Mouse (Mus musculus): ENCODE results near the gene Tctn3. TPM values are rescaled to one million over a fixed set of nuclear protein-coding genes. Genes with fewer than 3 reads are reported as not detected.
"Not testable (repeated sequence)": the region's sequence is repeated elsewhere in the genome, so short reads cannot be mapped to it uniquely, and the experiment has no call there.

Gene Tctn3
- polyA plus RNA-seq, 1 experiment = 18.3 TPM

DNA sequence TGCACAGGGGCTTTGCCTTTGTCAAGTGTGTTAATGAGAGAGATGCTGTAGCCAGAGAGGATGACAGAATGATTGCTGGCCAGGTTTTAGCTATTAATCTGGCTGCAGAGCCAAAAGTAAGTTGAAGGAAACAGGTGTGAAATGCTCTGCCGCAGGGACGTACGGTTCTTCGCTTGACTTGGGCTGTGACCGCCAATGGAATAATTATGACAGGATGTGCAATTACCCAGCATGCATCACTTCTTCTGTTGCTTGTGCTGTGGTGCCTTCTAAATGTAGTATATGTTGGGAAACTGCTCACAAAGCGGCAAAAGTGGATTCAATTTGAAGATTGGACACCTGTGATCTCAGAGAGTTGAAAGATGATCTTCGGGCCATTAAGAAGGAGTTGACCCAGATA, 4.0 kb upstream of the Tctn3 start:
- TF ChIP-seq CTCF (IDR thresholded peaks at IDR 0.05; ENCODE audit: borderline replicate concordance, extremely low read depth, insufficient read depth, insufficient read length) = no peak
- TF ChIP-seq POLR2A (IDR thresholded peaks at IDR 0.05; ENCODE audit: borderline replicate concordance, extremely low read depth, insufficient read depth, insufficient read length, poor library complexity, severe bottlenecking) = no peak
- DNase-seq (ENCODE audit: low read depth) = no peak

GRCm38 (mm10) chr19:40614811-40615210, 2.8 kb upstream of the Tctn3 start:
- TF ChIP-seq CTCF (IDR thresholded peaks at IDR 0.05; ENCODE audit: borderline replicate concordance, extremely low read depth, insufficient read depth, insufficient read length) (no peak), POLR2A (IDR thresholded peaks at IDR 0.05; ENCODE audit: borderline replicate concordance, extremely low read depth, insufficient read depth, insufficient read length, poor library complexity, severe bottlenecking) (no peak)
- no peak for DNase-seq (ENCODE audit: low read depth)

DNA sequence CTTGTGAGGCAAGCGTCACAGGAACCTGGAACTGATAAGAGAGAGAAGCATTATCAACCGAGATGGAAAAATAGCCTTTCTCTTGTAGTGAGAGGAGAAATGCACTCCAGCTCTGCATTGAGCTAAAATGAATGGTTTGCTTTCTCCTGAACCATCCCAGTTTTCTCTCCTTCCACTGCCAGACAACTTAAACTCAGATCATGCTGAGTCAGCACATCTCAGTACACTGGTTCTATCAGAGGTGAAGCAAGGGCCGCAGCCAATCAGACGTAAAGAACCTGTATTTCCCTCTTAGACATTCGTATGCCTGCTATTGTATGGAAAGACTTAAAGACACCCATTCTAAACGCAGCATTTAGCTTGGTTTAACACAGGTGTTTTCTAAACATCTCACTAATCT, 4.4 kb downstream of the Tctn3 start:
- TF ChIP-seq CTCF (IDR thresholded peaks at IDR 0.05; ENCODE audit: borderline replicate concordance, extremely low read depth, insufficient read depth, insufficient read length) (no peak), POLR2A (IDR thresholded peaks at IDR 0.05; ENCODE audit: borderline replicate concordance, extremely low read depth, insufficient read depth, insufficient read length, poor library complexity, severe bottlenecking) (no peak)
- no peak for DNase-seq (ENCODE audit: low read depth)

DNA sequence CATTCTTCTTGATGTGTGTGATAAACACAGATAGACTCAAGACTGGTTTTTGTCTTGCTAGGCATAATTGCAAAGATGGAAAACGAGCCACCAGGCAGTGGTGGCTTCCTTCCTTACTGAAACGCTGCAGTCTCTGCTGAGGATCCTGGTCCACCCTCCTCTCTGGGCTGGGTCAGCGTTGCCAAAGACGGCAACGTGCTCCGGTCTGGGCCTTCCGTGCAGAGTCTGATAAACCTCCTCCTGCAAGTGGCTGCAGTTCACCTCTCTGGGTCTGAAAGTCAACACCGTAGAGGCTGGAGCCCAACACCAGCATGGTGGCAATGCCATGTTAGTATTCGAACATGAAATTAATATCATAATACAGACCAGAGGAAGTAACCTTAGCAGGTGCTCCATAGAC, 6.8 kb downstream of the Tctn3 start:
- TF ChIP-seq CTCF (IDR thresholded peaks at IDR 0.05; ENCODE audit: borderline replicate concordance, extremely low read depth, insufficient read depth, insufficient read length) = no peak
- TF ChIP-seq POLR2A (IDR thresholded peaks at IDR 0.05; ENCODE audit: borderline replicate concordance, extremely low read depth, insufficient read depth, insufficient read length, poor library complexity, severe bottlenecking) = no peak
- no peak for DNase-seq (ENCODE audit: low read depth)

- DNase-seq (ENCODE audit: low read depth) = no peak
- TF ChIP-seq CTCF (IDR thresholded peaks at IDR 0.05; ENCODE audit: borderline replicate concordance, extremely low read depth, insufficient read depth, insufficient read length) (no peak), POLR2A (IDR thresholded peaks at IDR 0.05; ENCODE audit: borderline replicate concordance, extremely low read depth, insufficient read depth, insufficient read length, poor library complexity, severe bottlenecking) (no peak)
These were observed 10.2 kb downstream of the Tctn3 start for GRCm38 (mm10) chr19:40601870-40602269.

DNA sequence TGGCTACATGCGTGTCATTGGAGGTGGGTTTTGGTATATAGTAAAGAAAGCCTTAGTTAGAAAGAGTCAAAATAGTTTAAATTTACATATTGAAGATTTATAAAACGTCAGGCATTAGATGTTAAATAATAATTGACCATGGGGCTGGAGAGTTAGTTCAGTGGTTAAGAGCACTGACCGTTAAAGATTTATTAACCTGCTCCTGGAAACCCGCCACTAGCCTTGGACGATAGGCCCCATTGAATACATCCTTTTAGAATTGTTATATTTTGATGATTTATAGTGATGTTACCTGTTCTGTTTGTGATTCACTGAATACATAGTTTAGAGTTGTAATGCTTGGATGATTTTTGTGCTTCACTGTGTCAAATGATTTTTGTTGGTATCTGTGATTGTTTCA, 11.2 kb downstream of the Tctn3 start:
- not testable (repeated sequence) for DNase-seq (ENCODE audit: low read depth)

DNA sequence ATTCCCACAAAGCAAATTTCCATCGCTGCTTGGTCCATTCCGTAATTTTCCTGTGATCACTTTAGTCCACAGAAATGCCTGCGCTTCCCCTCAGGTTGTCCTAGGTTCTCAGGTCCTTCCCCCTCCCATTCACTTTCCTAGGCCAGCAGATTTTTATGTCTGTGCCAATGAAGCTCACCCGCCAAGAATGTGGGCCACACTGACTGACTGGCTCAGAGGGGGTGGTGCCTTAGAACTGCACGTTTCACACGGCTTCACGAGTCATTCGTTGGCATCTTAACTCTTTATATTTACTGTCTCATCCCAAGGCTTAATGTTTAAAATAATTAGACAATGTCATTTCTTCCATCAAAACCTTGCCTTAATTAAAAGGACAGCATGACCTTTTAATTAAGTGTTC, 16.2 kb downstream of the Tctn3 start:
- DNase-seq (ENCODE audit: low read depth) = peak; percentile 15
- TF ChIP-seq CTCF (IDR thresholded peaks at IDR 0.05; ENCODE audit: borderline replicate concordance, extremely low read depth, insufficient read depth, insufficient read length) (no peak), POLR2A (IDR thresholded peaks at IDR 0.05; ENCODE audit: borderline replicate concordance, extremely low read depth, insufficient read depth, insufficient read length, poor library complexity, severe bottlenecking) (no peak)

GRCm38 (mm10) chr19:40595231-40595630, 16.8 kb downstream of the Tctn3 start:
- no peak for DNase-seq (ENCODE audit: low read depth)

GRCm38 (mm10) chr19:40589530-40589880, 22.5 kb downstream of the Tctn3 start:
- no peak for DNase-seq (ENCODE audit: low read depth)
- no peak for TF ChIP-seq CTCF (IDR thresholded peaks at IDR 0.05; ENCODE audit: borderline replicate concordance, extremely low read depth, insufficient read depth, insufficient read length)
- TF ChIP-seq POLR2A (IDR thresholded peaks at IDR 0.05; ENCODE audit: borderline replicate concordance, extremely low read depth, insufficient read depth, insufficient read length, poor library complexity, severe bottlenecking) = no peak

More at GRCm38 (mm10) chr19:40595231-40595630, 16.8 kb downstream of the Tctn3 start:
- TF ChIP-seq CTCF (IDR thresholded peaks at IDR 0.05; ENCODE audit: borderline replicate concordance, extremely low read depth, insufficient read depth, insufficient read length) (no peak), POLR2A (IDR thresholded peaks at IDR 0.05; ENCODE audit: borderline replicate concordance, extremely low read depth, insufficient read depth, insufficient read length, poor library complexity, severe bottlenecking) (no peak)

GRCm38 (mm10) chr19:40588847-40589529, 23.0 kb downstream of the Tctn3 start:
- TF ChIP-seq CTCF (IDR thresholded peaks at IDR 0.05; ENCODE audit: borderline replicate concordance, extremely low read depth, insufficient read depth, insufficient read length) = peak; percentile 89
- no peak for TF ChIP-seq POLR2A (IDR thresholded peaks at IDR 0.05; ENCODE audit: borderline replicate concordance, extremely low read depth, insufficient read depth, insufficient read length, poor library complexity, severe bottlenecking)
- DNase-seq (ENCODE audit: low read depth) = peak; percentile 96

- no peak for TF ChIP-seq CTCF (IDR thresholded peaks at IDR 0.05; ENCODE audit: borderline replicate concordance, extremely low read depth, insufficient read depth, insufficient read length)
- TF ChIP-seq POLR2A (IDR thresholded peaks at IDR 0.05; ENCODE audit: borderline replicate concordance, extremely low read depth, insufficient read depth, insufficient read length, poor library complexity, severe bottlenecking) = no peak
- DNase-seq (ENCODE audit: low read depth) = peak; percentile 98
These were observed 23.8 kb downstream of the Tctn3 start, which contains the start of gene Aldh18a1 for GRCm38 (mm10) chr19:40588293-40588654. Aldh18a1 (minus strand) TSS chr19:40588463.

- DNase-seq (ENCODE audit: low read depth) = peak; percentile 4
- TF ChIP-seq CTCF (IDR thresholded peaks at IDR 0.05; ENCODE audit: borderline replicate concordance, extremely low read depth, insufficient read depth, insufficient read length) (no peak), POLR2A (IDR thresholded peaks at IDR 0.05; ENCODE audit: borderline replicate concordance, extremely low read depth, insufficient read depth, insufficient read length, poor library complexity, severe bottlenecking) (0 out of 2 replicates have a peak, but pooled peaks have one; percentile 13)
These were observed 24.3 kb downstream of the Tctn3 start for GRCm38 (mm10) chr19:40587491-40588292.
